Comparison of ENCODE assay signal across 7 mouse cellular contexts in genomic region chr12:16718660-16719315, GRCm38 (mm10).
DNase-seq lines count a peak whose midpoint lies in the region; ATAC-seq lines count a peak whose summit lies in the region.

No protein-coding gene starts in this region.

- no peak overlapping the region for H3K4me3 ChIP-seq in heart, embryonic 16.5 days (ENCODE audit: low read length)

- H3K4me1 ChIP-seq in heart, embryonic 16.5 days (ENCODE audit: control insufficient read depth, insufficient read depth, low read length) = no peaks in the 10 kb centered on the region

- no peaks in the 10 kb centered on the region for H3K36me3 ChIP-seq in heart, embryonic 16.5 days (ENCODE audit: control insufficient read depth, insufficient read depth)

- WGBS in heart, embryonic 16.5 days = 36% methylated on average over 8 of the region's 8 CpGs

- ATAC-seq in common myeloid progenitor, adult 5-6 weeks (replicated peaks; ENCODE audit: low read depth, poor library complexity, severe bottlenecking) = peak; percentile 80
- peak; percentile 60; the same call in 1 of the 2 replicates for ATAC-seq in heart, embryonic 16.5 days (replicated peaks; ENCODE audit: extremely low read depth, insufficient read depth, low FRiP score)

- H3K9ac ChIP-seq in heart, embryonic 16.5 days (ENCODE audit: low read length) = no peak overlapping the region

- H3K27me3 ChIP-seq in heart, embryonic 16.5 days (ENCODE audit: control insufficient read depth, insufficient read depth, low read length) = no peaks in the 10 kb centered on the region

- DNase-seq in CD8-positive naive resting alpha-beta T cell, adult 2 months (ENCODE audit: low read depth in 2 of 2, low spot score in 2 of 2) = peak; percentile 12 to 22
- DNase-seq in NIH3T3 (ENCODE audit: low read depth) = peak; percentile 88
- DNase-seq in kidney, postnatal 25 days = peak; percentile 45 to 72
- peak; percentile 66 for DNase-seq in lung, postnatal 36 days
- peak; percentile 24 for DNase-seq in right cerebral cortex, postnatal 25 days

- H3K9me3 ChIP-seq in heart, embryonic 16.5 days (replicated peaks; ENCODE audit: control insufficient read depth, low read length) = no peaks in the 10 kb centered on the region

- no peak overlapping the region for H3K4me2 ChIP-seq in heart, embryonic 16.5 days (ENCODE audit: low read depth, low read length)

- no peak overlapping the region for H3K27ac ChIP-seq in heart, embryonic 16.5 days (ENCODE audit: low read length)

Comparison
In these comparisons a context has a peak if more than half of its experiments do, and no peak if none do; other contexts are left out.
1. DNase-seq: peak in every context shown above with its lines; median percentile 88 in NIH3T3; 66 in lung, postnatal 36 days; 58 in kidney, postnatal 25 days; 24 in right cerebral cortex, postnatal 25 days; 17 in CD8-positive naive resting alpha-beta T cell, adult 2 months.